Mouse (Mus musculus): ENCODE results near the gene Nrarp.
A peak's percentile ranks its signal among the peaks of the same experiment; 100 is the strongest.

Gene Nrarp

GRCm38 (mm10) chr2:25196172-25196954 lies 15.8 kb downstream of the Nrarp start, which contains the start of gene Tor4a:
TSS of gene Tor4a (minus strand) at chr2:25196886.
- DNase-seq (ENCODE audit: low spot score) = peak; percentile 82

DNA sequence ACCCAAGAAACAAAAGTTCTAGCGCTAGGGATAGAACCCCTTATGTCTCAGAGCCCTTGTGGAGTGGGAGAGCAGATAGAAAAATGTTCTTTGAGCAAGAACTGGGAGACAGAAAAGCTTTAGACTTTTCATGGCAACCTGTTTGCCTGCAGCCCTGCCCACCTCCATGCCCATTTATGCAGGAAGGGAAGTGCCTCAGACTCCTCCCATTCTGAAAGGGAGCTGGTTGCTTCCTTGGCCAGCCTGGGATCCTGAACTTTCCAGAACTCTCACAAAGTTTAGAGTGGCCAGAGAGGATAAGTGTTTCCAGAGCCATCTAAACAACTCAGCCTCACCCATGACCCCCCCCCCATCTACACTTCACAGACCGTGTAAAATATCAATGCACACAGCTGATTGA lies 16.6 kb downstream of the Nrarp start:
- no peak for DNase-seq (ENCODE audit: low spot score)

- DNase-seq (ENCODE audit: low spot score) = no peak
These were observed 17.4 kb downstream of the Nrarp start for GRCm38 (mm10) chr2:25197946-25198345.

GRCm38 (mm10) chr2:25200631-25201030 lies 20.1 kb downstream of the Nrarp start:
- DNase-seq (ENCODE audit: low spot score) = no peak

GRCm38 (mm10) chr2:25203631-25204214 lies 23.2 kb downstream of the Nrarp start:
- no peak for DNase-seq (ENCODE audit: low spot score)

DNA sequence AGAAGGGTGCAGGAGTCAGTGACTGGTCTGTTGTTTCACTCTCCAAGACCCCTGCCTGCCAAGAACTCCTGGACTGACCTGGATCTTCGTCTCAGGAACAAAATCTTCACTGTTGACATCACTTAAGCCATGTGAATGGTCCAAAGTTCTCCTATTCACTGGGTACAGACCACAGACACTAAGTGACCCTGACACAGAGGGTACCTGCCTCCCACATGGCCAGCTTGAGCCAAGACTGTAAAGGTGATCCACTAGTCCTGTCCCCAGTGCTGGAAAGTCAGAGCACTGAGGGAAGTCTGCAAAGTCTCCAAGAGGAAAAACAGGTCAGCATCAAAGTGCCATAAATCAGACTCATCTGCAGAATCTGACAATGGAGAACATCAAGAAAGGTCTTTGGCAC lies 27.0 kb downstream of the Nrarp start:
- no peak for DNase-seq (ENCODE audit: low spot score)

GRCm38 (mm10) chr2:25210686-25211085 lies 30.1 kb downstream of the Nrarp start:
- DNase-seq (ENCODE audit: low spot score) = peak; percentile 27

- DNase-seq (ENCODE audit: low spot score) = peak; percentile 96
These were observed 30.6 kb downstream of the Nrarp start, which contains the start of gene Nelfb for GRCm38 (mm10) chr2:25211121-25211670. TSS of gene Nelfb (minus strand) at chr2:25211489.

DNA sequence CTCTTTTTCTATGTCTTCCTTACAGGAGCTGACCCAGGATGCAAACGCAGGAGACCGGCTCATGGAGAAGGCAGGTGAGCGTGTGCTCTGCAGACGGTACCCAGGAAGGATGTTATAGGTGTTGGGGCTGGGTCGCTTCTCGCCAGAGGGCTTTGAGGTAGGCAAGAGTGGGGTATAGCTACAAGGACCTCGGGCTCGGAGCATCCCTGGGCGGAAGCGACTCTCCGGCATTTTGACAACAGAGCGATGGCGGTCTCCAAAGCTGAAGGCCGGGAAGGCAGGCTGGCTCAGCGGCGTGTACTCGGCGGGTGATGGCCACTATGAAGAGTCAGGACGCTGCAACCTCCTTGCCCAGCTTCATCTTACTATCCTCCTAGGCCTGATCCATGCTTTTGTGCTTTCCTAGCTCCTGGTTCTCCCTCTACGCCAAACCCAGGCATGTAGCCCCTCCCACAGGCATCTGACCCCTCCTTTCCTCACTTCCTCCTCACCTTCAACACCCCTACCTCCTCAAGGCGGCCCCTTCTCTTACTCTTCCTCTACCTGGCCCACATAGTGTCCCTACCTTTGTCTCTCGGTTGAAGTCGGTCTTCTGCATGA lies 32.8 kb downstream of the Nrarp start:
- DNase-seq (ENCODE audit: low spot score) = no peak

- DNase-seq (ENCODE audit: low spot score) = peak; percentile 58
These were observed 33.9 kb downstream of the Nrarp start, which contains the start of gene Stpg3 for GRCm38 (mm10) chr2:25214444-25214843. TSS of gene Stpg3 (minus strand) at chr2:25214637.

GRCm38 (mm10) chr2:25217666-25218065 lies 37.1 kb downstream of the Nrarp start:
- no peak for DNase-seq (ENCODE audit: low spot score)

DNA sequence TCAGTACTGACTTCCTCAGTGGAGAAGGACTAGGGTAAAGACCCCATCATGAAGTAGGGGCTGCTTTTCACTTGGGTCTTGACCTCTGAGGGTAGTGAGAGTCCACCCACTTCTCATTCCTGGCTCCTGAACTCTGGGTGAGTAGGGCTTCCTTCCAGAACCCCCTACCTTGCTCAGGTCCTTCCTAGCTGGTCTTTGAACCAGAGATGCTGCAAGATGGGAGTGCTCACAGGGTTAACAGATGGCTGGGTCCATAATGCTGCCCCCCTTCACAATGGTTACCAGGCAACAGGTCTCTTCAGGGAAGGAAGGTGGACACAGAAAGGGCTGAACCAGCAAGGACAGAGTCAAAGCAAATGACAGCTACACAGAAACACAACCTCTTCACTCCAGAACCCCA lies 37.9 kb downstream of the Nrarp start, which contains the start of gene Fam166a:
Gene Fam166a (plus strand): TSS at position 301 of the 400 bp plus-strand sequence.
- no peak for DNase-seq (ENCODE audit: low spot score)

GRCm38 (mm10) chr2:25221331-25221772 lies 40.8 kb downstream of the Nrarp start:
- DNase-seq (ENCODE audit: low spot score) = no peak

DNA sequence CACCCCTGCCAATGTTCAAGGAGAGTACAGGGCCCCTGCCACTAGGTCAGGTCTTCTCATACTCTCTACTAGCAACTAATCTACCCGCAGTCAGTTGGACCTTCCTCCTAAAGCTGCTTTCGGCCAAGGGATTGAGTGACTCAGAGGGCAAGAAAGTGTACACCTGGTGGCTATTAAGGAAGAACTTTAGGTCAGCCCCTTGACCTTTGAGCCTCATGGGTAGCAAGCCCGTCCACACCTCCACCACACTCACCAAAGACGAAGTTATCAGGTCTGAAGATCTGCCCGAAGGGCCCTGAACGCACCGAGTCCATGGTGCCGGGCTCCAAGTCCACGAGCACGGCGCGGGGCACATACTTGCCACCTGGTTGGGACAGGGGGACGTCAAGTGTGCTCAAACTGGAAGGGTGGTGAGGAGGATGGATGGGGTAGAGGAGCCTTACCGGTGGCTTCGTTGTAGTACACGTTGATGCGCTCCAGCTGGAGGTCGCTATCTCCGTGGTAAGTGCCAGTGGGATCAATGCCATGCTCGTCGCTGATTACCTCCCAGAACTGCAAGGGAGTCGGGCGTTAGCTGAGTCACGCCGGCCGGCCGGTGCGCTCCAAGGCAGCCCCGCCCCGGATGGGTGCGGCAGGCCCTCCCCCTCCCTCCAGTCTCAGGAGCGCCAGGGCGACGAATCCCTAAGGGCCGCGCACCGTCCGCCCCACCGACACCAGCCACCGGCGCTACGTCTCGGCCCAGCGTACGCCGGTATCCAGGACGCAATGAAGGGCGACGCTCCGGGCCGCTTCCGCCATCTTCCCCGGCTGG lies 43.3 kb downstream of the Nrarp start:
- DNase-seq (ENCODE audit: low spot score) = peak; percentile 82

GRCm38 (mm10) chr2:25224492-25224765 lies 43.9 kb downstream of the Nrarp start, which contains the start of gene Tubb4b:
TSS of gene Tubb4b (minus strand) at chr2:25224702.
- no peak for DNase-seq (ENCODE audit: low spot score)

DNA sequence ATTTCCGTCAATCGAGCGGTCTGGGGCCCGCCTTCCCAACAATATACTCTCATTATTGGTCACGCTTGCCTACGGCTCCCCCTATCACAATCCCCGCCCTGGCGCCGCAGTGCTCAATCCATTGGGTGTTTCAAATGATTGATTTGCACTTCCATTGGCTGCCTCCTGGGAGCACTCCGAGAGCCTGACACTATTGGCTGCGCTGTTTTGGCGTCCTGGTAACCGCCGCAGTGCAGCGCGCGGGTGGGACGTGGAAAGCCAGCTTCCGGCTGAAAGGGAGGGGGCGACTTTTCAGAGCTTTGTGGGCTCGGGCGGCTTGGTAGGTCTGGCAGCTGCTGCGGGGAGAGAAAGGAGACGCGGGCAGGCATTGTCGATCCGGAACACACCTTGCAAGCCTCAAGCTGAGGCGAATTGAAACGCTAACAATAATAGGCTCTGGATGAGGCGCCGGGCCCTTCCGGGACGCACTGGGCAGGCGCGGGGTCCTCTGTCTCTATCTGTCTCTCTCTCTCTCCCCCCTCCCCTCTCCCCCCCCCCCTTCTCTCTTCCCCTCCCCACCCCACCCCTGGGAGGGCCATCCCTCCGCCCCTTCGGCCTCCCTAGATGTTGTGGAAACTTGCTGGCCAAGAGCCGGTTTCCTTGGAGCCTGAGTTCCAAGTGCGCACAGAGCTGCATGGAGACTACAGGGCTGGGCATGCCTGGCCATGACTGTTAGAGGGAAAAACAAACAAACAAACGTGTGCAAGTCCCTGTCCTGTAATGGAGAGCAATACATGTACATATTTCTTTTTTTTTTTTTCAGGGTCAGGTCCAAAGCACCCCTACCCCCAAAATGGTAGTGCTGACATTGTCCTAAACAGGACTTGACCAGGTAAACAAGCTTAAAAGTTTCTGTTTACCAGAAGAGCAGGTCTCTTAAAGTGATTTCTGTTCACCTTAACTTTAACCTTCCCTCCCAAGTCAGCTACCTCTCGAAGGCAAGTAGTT lies 44.5 kb downstream of the Nrarp start:
- peak; percentile 99 for DNase-seq (ENCODE audit: low spot score)

DNA sequence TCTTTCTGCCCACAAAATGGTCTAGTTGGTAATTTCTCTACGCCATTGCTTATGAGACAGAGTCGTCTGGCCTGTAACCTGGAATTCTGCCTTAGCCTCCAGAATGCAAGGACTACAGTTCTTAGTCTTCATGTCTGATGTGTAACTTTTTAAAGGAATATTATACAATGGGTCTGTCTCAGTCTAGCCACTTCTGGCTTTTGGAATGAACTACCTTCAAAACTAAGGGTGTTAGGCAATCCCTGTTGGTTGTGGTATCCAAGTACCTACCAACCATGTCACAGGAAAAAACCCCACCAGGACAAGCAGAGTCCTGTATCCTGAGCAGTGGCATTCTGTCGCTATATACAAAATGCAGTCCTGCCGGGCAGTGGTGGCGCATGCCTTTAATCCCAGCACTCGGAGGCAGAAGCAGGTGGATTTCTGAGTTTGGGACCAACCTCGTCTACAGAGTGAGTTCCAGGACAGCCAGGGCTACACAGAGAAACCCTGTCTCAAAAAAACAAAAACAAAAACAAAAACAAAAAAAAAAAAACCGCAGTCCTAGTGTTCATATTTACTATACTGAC lies 45.3 kb downstream of the Nrarp start:
- DNase-seq (ENCODE audit: low spot score) = no peak

DNA sequence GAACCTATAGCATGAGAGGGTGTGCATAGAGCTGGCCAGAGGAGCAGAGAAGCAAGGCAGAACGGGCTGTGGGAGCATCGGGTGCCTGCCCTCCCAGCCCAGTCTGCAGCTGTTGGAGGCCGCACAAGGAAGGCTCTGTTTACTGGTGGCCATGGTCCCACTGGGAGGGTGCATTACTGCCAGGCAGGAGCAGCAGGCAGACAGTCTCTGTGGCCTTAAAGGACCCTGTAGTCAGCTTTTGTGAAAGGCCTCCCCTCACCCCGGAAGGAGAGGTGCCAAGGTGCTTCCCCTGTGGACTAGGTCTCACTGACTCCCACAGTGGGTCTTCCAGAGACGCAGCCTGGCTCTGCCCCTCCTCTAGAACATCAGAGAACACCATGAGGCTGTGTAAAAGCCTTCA lies 46.3 kb downstream of the Nrarp start:
- no peak for DNase-seq (ENCODE audit: low spot score)

DNA sequence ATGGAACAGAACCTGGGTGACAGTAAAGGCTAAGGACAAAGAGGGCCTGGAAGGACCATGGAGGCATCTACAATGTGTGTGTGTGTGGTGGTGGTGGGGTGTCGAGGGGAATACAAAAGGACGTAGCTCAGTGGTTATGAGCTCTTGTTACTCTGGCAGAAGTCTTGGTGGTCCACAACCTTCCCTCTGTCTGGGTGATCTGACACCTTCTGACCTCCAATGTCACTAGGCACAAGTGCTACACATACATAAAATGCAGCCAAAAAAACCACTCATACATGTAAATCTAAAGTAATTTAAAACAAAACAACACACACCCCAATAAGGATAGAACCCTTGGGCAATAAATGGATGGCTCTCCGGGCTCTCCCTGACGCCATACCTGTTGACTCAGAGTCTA lies 46.8 kb downstream of the Nrarp start:
- no peak for DNase-seq (ENCODE audit: low spot score)

DNA sequence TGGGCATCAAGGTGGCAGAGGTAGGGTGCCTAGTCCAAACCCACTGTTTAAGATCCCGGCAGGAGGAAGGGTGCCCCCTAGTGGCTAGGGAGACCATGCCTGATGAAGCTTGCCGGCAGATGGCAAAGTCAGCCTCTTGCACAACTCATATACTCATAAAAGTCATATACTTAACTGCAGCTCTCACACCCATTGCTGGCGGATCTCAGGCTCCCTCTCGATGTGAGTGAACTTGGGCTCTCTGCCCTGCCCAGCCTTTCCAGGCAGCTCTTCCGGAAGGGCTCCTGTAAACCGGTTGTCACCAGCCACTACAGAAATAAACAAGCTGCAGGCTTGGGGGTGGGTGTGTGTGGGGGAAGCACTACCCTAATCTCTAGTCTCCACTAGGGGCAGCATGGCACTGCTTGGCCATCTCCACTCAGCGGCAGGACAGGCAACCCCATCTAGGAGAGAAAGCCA lies 47.9 kb downstream of the Nrarp start:
- peak; percentile 88 for DNase-seq (ENCODE audit: low spot score)
